Mouse (Mus musculus): ENCODE measurements around the gene Pkp4. TPM values are rescaled to one million over a fixed set of nuclear protein-coding genes. Genes with fewer than 3 reads are reported as not detected.

The Pkp4 gene
- polyA plus RNA-seq, 1 experiment from 2014 or later: 31.6 TPM

- DNase-seq (ENCODE audit: low spot score): no peak
- no peak overlapping the region for H3K9ac ChIP-seq (ENCODE audit: low read depth, low read length)
- ATAC-seq (ENCODE audit: low read depth): no peak
- 91% methylated on average over 4 of the region's 4 CpGs for WGBS
- H3K4me2 ChIP-seq (ENCODE audit: low read depth, low read length): no peak overlapping the region
- no peak overlapping the region for H3K4me3 ChIP-seq (ENCODE audit: low read depth, low read length)
- no peaks in the 10 kb centered on the region for H3K27me3 ChIP-seq (replicated peaks; ENCODE audit: control insufficient read depth, insufficient read depth, low read length)
- H3K27ac ChIP-seq (replicated peaks; ENCODE audit: low read depth, low read length): no peak overlapping the region
- H3K9me3 ChIP-seq (ENCODE audit: control insufficient read depth, low read length): no peaks in the 10 kb centered on the region
- H3K36me3 ChIP-seq (ENCODE audit: control insufficient read depth, insufficient read depth, low read length): no peaks in the 10 kb centered on the region
- H3K4me1 ChIP-seq (ENCODE audit: control insufficient read depth, insufficient read depth, low read length): peaks cover 3% of the 10 kb centered on the region; the same call in 1 of the 2 replicates
These were observed 51.8 kb downstream of the Pkp4 start for GRCm38 (mm10) chr2:59212430-59212829.

DNA sequence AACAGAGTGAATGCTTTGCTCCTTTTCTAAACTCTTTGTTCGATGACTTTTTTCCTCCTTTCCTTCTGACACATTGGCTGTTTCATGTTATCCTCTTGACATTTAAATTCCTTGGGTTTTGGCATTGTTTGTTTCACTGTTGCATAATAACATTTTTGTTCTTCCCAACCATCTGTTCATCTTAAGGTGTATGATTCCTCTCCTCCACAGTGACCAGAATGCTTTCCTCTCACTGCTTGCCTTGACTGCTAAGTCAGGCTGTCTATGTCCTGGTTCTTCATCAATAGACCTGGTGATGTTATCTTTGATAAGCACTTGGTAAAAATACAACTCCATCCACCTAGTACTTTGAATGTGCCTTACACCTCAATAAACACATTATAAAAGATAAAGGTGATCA, 52.2 kb downstream of the Pkp4 start:
- Histone ChIP-seq H3K4me2 (ENCODE audit: low read depth, low read length) (no peak overlapping the region), H3K36me3 (ENCODE audit: control insufficient read depth, insufficient read depth, low read length) (0 out of 2 replicates have a peak, but pooled peaks cover 3% of the 10 kb centered on the region), H3K4me3 (ENCODE audit: low read depth, low read length) (no peak overlapping the region), H3K27ac (replicated peaks; ENCODE audit: low read depth, low read length) (no peak overlapping the region), H3K4me1 (ENCODE audit: control insufficient read depth, insufficient read depth, low read length) (no peaks in the 10 kb centered on the region), H3K9ac (ENCODE audit: low read depth, low read length) (no peak overlapping the region), H3K9me3 (ENCODE audit: control insufficient read depth, low read length) (no peaks in the 10 kb centered on the region), H3K27me3 (replicated peaks; ENCODE audit: control insufficient read depth, insufficient read depth, low read length) (no peaks in the 10 kb centered on the region)
- no peak for ATAC-seq (ENCODE audit: low read depth)
- WGBS: 91% methylated on average over 1 of the region's 1 CpGs
- no peak for DNase-seq (ENCODE audit: low spot score)

- no peaks in the 10 kb centered on the region for H3K9me3 ChIP-seq (ENCODE audit: control insufficient read depth, low read length)
- H3K4me1 ChIP-seq (ENCODE audit: control insufficient read depth, insufficient read depth, low read length): peaks cover 10% of the 10 kb centered on the region; the same call in 1 of the 2 replicates
- no peak for DNase-seq (ENCODE audit: low spot score)
- H3K27me3 ChIP-seq (replicated peaks; ENCODE audit: control insufficient read depth, insufficient read depth, low read length): no peaks in the 10 kb centered on the region
- 0 out of 2 replicates have a peak, but pooled peaks cover 6% of the 10 kb centered on the region for H3K36me3 ChIP-seq (ENCODE audit: control insufficient read depth, insufficient read depth, low read length)
- no peak overlapping the region for H3K27ac ChIP-seq (replicated peaks; ENCODE audit: low read depth, low read length)
- WGBS: 93% methylated on average over 6 of the region's 6 CpGs
- no peak overlapping the region for H3K4me2 ChIP-seq (ENCODE audit: low read depth, low read length)
- no peak overlapping the region for H3K4me3 ChIP-seq (ENCODE audit: low read depth, low read length)
- H3K9ac ChIP-seq (ENCODE audit: low read depth, low read length): no peak overlapping the region
- ATAC-seq (ENCODE audit: low read depth): no peak
These were observed 57.3 kb downstream of the Pkp4 start for GRCm38 (mm10) chr2:59217931-59218330.

DNA sequence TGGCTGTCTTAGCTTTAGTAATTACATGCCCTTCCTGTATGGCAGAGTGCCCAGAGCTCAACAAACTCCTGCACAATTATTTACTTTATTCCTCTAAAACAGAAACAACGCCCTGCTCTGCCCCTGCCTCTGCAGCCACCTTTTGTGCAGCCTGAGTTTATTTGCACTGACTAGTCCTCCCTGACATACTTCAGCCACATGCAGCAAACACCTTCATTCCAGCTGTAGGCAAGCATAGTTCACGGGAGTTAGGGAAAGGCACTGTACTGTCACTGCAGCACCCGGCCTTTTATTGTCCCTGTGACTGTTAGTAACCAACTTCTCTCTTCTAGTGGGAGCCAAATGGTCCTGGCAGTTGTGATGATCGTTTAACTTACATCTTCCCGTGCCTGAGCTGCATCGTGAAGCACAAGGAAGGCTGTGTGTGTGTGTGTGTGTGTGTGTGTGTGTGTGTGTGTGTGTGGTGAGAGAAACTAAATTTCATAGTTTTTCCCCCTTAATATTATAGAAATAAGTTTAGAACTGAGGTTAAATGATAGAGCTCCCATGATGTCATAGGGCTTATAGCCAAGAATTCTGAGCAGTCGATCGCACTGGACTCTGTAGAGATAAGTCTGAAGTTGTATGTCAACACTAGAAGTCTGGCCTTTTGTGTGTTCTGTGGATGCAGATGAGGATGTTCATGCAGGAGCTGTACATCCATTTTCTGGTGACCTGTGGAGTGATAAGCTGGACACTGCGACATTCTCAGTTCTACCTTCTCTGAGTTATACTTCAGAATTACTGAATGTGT, 59.5 kb downstream of the Pkp4 start:
- no peak overlapping the region for H3K9ac ChIP-seq (ENCODE audit: low read depth, low read length)
- DNase-seq (ENCODE audit: low spot score) (peak; percentile 75), ATAC-seq (ENCODE audit: low read depth) (peak; percentile 37; the same call in 1 of the 2 replicates)
- H3K4me1 ChIP-seq (ENCODE audit: control insufficient read depth, insufficient read depth, low read length): peaks cover 10% of the 10 kb centered on the region; the same call in 1 of the 2 replicates
- H3K27me3 ChIP-seq (replicated peaks; ENCODE audit: control insufficient read depth, insufficient read depth, low read length): no peaks in the 10 kb centered on the region
- no peaks in the 10 kb centered on the region for H3K9me3 ChIP-seq (ENCODE audit: control insufficient read depth, low read length)
- no peak overlapping the region for H3K4me2 ChIP-seq (ENCODE audit: low read depth, low read length)
- H3K36me3 ChIP-seq (ENCODE audit: control insufficient read depth, insufficient read depth, low read length): 0 out of 2 replicates have a peak, but pooled peaks cover 6% of the 10 kb centered on the region
- no peak overlapping the region; the same call in 1 of the 2 replicates for H3K27ac ChIP-seq (replicated peaks; ENCODE audit: low read depth, low read length)
- H3K4me3 ChIP-seq (ENCODE audit: low read depth, low read length): no peak overlapping the region
- WGBS: 61% methylated on average over 9 of the region's 9 CpGs

DNA sequence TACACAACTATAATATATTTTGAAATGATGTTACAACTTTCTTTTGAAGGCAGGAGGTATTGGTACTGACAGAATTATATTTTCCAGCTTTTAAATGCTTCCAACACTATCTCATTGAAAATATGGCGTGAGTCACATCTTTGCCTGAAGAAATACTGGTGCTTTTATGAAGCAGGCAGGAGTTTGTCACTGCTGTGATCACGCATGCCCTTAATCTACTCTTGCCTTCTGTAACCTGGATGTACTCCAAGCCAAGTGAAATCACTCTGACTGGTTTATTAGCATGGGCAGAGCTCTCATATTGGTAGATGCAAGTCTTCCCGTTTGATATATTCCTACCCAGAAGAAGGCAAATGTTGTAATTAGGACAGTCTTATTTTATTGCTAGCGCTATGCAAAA, 65.7 kb downstream of the Pkp4 start:
- ATAC-seq (ENCODE audit: low read depth) (no peak), DNase-seq (ENCODE audit: low spot score) (no peak)
- Histone ChIP-seq H3K4me1 (ENCODE audit: control insufficient read depth, insufficient read depth, low read length) (no peaks in the 10 kb centered on the region), H3K9me3 (ENCODE audit: control insufficient read depth, low read length) (no peaks in the 10 kb centered on the region), H3K4me3 (ENCODE audit: low read depth, low read length) (no peak overlapping the region), H3K36me3 (ENCODE audit: control insufficient read depth, insufficient read depth, low read length) (no peaks in the 10 kb centered on the region), H3K4me2 (ENCODE audit: low read depth, low read length) (no peak overlapping the region), H3K9ac (ENCODE audit: low read depth, low read length) (no peak overlapping the region), H3K27ac (replicated peaks; ENCODE audit: low read depth, low read length) (no peak overlapping the region), H3K27me3 (replicated peaks; ENCODE audit: control insufficient read depth, insufficient read depth, low read length) (no peaks in the 10 kb centered on the region)
- WGBS: 90% methylated on average over 4 of the region's 4 CpGs

DNA sequence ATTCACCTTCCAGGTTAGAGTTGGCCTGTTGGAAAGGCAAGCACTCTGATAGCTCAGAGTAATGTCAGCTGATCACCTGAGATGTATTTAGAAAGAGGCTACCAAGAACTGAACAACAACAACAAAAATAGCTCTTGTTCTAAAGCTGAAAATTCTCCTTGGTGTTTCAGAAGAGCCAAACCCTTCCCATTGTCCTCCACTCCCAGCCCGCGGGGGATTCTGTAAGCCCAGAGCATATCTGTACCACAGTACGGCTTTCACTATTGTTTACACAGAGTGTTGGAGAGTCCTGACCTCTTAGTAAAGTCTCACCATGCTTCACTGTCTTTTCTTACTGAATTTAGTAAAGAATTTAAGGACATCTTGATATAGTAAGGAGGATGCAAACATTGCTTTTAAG, 66.4 kb downstream of the Pkp4 start:
- Histone ChIP-seq H3K4me3 (ENCODE audit: low read depth, low read length) (no peak overlapping the region), H3K9ac (ENCODE audit: low read depth, low read length) (no peak overlapping the region), H3K9me3 (ENCODE audit: control insufficient read depth, low read length) (no peaks in the 10 kb centered on the region), H3K4me2 (ENCODE audit: low read depth, low read length) (no peak overlapping the region), H3K36me3 (ENCODE audit: control insufficient read depth, insufficient read depth, low read length) (peaks cover 5% of the 10 kb centered on the region; the same call in 1 of the 2 replicates), H3K27me3 (replicated peaks; ENCODE audit: control insufficient read depth, insufficient read depth, low read length) (no peaks in the 10 kb centered on the region), H3K27ac (replicated peaks; ENCODE audit: low read depth, low read length) (no peak overlapping the region), H3K4me1 (ENCODE audit: control insufficient read depth, insufficient read depth, low read length) (no peaks in the 10 kb centered on the region)
- 79% methylated on average over 3 of the region's 3 CpGs for WGBS
- DNase-seq (ENCODE audit: low spot score) (no peak), ATAC-seq (ENCODE audit: low read depth) (no peak)

DNA sequence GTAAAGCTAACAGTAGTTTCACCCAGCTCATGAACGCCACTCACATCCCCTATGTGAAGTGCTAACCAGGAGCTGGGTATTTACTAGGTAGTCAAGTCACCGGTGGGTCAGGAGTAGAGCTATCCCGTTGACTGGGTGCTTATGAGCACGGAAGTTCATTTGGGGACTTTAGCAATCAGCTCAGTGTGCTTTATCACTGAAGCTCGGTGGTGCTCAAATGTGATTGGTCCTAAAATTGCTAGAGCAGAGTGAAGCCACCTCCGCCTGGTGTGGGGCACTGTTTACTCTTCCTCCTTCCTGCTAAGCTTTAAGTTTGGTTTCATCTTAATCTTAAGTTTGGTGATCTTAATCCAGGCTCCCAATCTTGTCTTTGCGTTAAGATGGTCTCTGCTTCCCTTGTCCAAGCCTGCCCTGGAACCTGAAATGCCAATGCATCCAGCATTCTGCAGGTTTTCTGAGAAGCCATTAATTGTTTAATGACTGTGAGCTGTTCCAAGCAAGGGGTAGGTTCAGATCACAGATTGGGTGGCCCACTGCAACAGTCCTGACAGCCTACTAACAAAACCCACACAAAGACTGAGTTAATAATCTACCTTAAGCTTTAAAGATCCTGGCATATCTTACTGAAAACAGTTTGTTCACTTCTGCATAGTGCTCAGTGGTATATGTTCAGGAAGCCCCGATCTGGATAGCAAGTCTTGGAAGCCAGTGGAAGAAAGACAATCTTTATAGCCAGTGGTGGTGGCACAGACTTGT, 67.0 kb downstream of the Pkp4 start:
- Histone ChIP-seq H3K27me3 (replicated peaks; ENCODE audit: control insufficient read depth, insufficient read depth, low read length) (no peaks in the 10 kb centered on the region), H3K27ac (replicated peaks; ENCODE audit: low read depth, low read length) (no peak overlapping the region), H3K9me3 (ENCODE audit: control insufficient read depth, low read length) (no peaks in the 10 kb centered on the region), H3K4me1 (ENCODE audit: control insufficient read depth, insufficient read depth, low read length) (no peaks in the 10 kb centered on the region), H3K4me2 (ENCODE audit: low read depth, low read length) (no peak overlapping the region), H3K36me3 (ENCODE audit: control insufficient read depth, insufficient read depth, low read length) (peaks cover 6% of the 10 kb centered on the region; the same call in 1 of the 2 replicates), H3K4me3 (ENCODE audit: low read depth, low read length) (no peak overlapping the region), H3K9ac (ENCODE audit: low read depth, low read length) (no peak overlapping the region)
- DNase-seq (ENCODE audit: low spot score): no peak
- ATAC-seq (ENCODE audit: low read depth): no peak
- 93% methylated on average over 8 of the region's 8 CpGs for WGBS

GRCm38 (mm10) chr2:59229250-59229895, 68.7 kb downstream of the Pkp4 start:
- Histone ChIP-seq H3K27ac (replicated peaks; ENCODE audit: low read depth, low read length) (no peak overlapping the region), H3K4me1 (ENCODE audit: control insufficient read depth, insufficient read depth, low read length) (no peaks in the 10 kb centered on the region), H3K27me3 (replicated peaks; ENCODE audit: control insufficient read depth, insufficient read depth, low read length) (no peaks in the 10 kb centered on the region), H3K36me3 (ENCODE audit: control insufficient read depth, insufficient read depth, low read length) (peaks cover 6% of the 10 kb centered on the region; the same call in 1 of the 2 replicates), H3K9me3 (ENCODE audit: control insufficient read depth, low read length) (no peaks in the 10 kb centered on the region), H3K4me2 (ENCODE audit: low read depth, low read length) (no peak overlapping the region), H3K4me3 (ENCODE audit: low read depth, low read length) (no peak overlapping the region), H3K9ac (ENCODE audit: low read depth, low read length) (no peak overlapping the region)
- DNase-seq (ENCODE audit: low spot score) (no peak), ATAC-seq (ENCODE audit: low read depth) (no peak)
- 85% methylated on average over 11 of the region's 11 CpGs for WGBS

All from embryonic facial prominence, embryonic 14.5 days (tissue).